Mouse (Mus musculus) ovary, postnatal 10 days (tissue): Measurements from ENCODE around the gene Slc51b.
A peak's percentile ranks its signal among the peaks of the same experiment; 100 is the strongest.

Experiments used
- DNase-seq: peaks from one replicate; pipeline ENCODE4 v3.0.0; 2022; ENCODE audit warnings: low spot score

The Slc51b gene

DNA sequence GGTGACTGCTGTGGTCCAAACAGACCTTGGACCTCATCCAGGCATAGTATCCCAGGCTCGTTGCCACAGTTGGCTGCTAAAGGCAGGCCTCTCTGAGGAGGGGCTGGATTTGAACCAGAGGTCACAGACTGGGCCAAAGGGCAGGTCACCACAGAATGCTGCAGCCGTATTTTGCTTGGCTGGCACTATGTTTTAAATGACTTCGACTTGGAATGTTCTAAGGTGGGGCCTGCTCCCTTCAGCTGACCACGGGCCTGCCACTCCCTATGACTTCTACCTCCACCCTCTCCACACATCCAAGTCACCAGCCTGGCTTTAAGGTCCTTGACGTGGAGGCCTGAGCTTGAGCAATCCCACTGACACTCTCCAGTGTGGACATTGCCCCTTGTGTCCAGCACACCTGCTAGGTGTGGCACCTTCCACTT, 13.9 kb downstream of the Slc51b start:
- DNase-seq, result no peak

DNA sequence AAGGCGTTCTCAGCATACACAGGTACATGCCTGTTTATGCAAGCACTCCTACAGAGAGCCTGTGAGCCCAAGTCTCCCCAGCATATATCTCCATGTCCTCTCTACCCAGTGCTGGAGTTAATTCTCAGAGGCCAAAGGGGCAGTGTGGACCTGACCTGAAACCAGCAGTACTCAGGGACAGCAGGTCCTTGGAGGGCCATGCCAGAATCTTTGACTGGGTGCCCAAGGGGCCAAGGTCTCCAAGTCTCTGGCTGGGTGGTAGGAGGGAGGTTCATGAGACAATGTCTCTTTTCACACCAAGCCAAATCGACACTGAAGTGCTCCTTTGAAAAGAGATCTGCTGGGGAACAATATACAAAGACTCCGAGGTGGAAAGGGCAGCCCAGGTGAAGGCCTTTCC, 14.9 kb downstream of the Slc51b start:
- no peak for DNase-seq

DNA sequence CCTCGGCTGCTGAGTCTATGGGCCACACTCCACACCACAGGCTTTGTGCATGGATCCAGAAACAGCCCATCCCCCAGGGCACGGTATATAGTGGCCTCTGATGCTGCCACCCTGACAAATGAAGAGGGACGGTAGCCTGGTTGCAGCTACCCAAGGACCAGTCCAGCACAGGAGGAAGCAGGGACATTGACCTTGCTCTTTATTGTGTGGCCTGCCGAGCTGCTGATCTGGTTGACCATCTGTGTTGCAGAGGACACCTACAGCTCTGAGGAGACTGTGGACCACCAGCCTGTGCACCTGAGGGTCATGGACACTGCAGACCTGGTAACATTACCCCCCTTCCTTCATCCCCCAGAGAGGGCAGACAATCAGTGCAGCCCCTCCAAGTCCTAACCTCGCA, 15.4 kb downstream of the Slc51b start:
- DNase-seq, result no peak

DNA sequence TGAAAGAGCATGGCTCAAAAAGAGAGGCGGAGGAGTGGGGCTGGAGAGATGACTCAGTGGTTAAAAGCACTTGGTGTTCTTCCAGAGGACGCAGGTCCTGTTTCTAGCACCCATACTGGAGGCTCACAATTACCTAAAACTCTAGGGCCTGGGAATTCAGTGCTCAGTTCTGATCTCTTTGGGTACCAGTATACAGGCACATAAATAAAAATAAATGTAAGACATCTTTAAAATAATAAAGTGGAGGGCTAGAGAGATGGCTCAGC, 17.6 kb downstream of the Slc51b start:
- DNase-seq, result no peak

DNA sequence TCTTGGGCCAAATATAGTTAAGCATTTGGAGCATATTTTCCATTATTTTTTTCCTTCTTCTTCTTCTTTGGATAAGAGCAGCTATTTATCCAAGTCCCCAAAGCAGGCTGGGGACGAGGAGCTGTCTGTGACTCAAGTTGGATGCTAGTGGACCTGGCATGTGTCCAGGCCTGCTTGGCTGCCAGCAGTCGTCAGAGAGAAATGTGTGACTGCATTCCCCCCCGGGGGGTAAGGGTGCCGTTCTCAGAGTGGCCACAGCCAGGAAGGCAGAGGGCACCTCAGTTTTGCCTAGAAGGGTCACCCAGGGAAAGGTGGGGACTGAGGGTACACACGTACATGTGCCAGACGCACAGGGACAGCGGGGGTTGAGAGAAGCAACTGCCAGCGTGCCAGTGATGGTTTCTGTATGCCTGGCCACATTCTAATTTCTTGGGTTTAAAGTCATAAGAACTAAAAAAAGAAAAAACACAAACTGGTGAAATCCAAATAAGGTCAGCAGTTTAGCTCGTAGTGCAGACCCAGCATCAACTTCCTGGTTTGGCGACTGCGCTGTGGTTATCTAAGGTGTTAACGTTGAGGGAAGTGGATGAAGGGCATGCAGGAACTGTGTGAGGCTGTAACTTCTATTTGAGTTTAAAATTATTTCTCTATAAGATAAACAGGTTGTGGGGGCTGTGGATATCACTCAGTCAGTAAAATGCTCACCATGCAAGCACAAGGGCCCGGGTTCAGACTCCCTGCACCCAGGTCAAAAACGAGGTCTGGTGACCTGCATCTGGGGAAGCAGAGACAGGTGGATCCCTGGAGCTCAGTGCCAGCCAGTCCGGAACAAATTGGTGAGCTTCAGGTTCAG, 18.2 kb downstream of the Slc51b start:
- no peak for DNase-seq

DNA sequence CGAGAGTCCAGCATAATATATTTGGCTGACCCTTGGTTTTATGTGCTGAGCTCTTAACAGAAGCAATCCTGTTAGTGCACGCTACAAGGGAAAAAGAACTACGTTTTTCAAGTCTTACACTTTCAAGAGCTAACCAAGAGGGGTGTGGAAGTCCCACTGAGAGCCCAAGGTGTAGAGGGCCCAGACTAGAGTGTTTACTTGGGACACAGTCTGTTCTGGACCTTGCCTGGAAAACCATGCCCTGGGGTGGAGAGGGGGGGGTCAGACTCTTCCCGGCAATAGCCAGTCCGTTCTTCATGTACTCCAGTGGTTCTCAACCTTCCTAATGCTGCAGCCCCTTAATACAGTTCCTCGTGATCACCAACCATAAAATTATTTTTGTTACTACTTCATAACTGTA, 22.8 kb downstream of the Slc51b start:
- DNase-seq, result no peak

DNA sequence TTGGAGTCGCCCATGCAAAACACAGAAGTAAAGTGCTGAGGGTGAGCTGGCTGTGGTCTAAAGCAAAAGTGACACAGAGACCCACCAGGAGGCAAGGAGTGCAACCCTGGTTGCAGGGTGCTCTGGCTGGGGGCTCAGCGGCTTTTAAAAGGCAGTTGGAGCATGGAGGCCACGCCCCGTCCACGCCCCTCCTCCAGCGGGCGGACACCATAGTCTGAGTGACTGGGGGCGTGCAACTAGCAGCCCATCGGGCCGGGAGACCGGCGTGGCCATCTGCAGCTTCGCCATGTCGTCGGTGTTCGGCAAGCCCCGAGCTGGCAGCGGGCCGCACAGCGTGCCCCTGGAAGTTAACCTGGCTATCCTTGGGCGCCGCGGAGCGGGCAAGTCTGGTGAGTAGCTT, 24.5 kb downstream of the Slc51b start, which contains the start of gene Rasl12:
Gene Rasl12, plus strand, starts transcription at position 228 of the 400 bp plus-strand sequence.
- peak; percentile 33 for DNase-seq

DNA sequence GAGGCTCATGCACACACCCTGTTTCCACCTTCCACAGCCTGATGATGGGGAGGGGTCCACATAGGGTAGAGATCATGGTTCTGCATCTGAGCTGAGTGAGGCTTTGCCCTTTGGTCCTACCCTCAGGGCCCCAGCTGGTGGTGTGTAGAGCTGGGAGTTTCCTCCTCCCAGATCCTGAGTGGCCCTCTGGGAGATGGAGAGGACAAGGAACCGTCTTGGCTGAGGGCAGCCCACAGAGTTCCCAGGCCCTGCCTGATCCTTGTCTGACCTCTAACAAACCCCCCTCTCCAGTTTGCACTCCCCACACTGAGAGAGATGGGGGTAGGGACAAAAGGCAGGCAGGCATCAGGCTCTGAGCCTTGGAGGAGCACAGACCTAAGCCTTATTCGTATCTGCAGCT, 28.4 kb downstream of the Slc51b start:
- no peak for DNase-seq

DNA sequence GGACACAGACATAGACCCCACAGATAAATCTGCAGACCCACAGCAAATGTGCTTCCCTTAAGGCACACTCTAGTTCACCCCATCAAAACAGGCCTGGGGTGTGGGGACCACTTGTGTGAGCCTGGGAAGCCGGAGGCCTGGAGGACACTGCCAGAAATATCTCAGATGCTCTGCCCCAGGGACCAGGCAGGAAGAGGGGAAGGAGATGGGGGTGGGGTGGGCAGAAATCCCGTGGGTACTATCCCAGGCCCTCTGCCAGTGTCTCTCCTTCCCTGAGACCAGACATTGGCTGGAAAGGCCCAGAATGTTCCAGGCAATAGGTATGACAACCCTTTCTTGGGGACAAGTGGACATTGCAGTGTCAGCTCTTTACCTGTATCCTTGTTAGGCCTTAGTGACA, 29.1 kb downstream of the Slc51b start:
- no peak for DNase-seq

DNA sequence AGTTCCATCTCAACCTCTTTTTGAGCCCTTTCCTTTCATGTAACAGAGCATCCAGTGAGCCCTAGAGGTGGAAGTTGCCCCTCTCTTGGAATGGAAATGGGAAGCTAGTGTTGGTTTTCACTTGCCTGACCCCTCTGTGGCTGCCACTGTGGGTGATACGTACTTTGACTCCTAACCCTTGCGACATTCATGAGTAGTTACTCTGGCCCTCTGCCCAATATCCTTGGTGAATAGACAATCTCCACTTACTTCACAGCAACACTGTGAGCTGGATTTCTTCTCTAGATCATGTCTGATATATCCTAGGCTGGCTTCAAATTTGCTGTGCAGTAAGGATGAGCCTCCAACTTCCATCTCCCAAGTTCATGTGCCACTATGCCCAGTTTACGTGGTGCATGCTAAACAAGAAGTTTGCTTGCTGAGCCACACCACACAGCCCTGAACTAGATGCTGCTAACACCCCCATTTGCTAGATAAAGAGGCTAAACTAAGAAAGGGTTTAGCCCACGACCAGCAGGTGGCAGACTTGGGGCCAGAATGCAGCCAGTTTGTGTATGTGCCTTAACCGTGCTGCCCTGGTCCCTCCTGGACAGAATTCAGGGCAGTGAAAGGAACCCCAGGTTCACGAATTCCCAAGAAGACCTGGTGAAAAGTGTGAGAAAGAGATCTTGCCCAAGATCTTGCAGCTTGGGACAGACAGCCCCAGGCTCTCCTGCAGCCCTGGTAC, 30.0 kb downstream of the Slc51b start:
- DNase-seq, result no peak

DNA sequence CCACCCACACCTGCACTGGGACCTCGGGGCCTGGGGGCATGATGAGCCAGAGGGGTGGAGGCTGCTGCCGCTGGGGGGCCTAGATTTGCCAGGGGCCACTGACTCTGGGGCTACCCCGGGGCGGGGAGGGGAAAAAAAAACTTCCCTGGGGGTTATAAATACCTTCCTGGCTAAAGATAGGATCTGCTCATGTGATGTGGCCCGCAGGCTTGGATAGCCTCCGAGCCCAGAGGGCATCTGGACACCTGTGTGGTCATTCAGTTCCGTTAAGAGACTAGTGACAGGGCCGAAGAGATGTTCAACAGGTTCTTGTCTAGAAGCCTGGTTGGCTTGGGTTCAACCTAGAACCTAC, 31.2 kb downstream of the Slc51b start, which contains the start of gene Kbtbd13:
Gene Kbtbd13, minus strand, starts transcription at position 40 of the 352 bp plus-strand sequence.
- DNase-seq, result no peak

DNA sequence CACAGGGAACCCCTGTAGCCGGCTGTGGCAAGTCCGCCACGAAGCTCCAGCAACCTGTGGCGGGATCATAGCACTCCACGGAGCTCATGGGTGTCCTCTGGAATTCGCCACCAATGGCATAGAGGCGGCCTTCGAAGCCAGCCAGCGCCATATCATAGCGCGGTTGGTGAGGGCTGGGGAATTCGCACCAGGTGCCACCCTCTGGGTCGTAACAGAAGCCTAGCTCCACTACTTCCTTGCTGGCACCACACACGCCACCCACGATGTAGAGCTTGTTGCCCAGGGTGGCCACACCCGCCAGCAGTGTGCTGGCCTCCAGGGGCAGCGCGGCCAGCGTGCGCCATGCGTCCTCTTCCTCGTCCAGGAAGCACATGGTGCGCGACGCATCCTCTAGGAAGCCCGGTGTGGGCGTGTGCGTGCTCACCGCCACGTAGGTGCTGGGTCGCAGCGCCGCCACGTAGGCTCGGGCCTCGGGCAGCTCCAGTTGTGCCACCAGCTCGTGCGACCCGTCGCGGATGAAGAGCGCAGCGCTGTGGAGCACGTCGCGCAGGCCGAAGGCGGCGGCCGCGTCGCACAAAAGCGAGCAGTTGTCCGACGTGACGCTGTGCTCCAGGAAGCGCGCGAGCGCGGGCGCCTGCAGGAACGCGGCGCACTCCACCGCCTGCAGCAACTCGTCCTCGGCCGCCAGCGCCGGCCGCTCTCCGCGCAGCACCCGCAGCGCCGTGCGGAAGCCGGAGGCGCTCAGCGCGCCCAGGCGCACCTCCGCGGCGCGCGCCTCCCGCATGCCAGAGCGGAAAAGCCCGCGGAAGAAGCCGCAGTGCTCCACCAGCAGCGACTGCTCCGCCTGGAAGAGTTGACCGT, 31.8 kb downstream of the Slc51b start:
- no peak for DNase-seq

DNA sequence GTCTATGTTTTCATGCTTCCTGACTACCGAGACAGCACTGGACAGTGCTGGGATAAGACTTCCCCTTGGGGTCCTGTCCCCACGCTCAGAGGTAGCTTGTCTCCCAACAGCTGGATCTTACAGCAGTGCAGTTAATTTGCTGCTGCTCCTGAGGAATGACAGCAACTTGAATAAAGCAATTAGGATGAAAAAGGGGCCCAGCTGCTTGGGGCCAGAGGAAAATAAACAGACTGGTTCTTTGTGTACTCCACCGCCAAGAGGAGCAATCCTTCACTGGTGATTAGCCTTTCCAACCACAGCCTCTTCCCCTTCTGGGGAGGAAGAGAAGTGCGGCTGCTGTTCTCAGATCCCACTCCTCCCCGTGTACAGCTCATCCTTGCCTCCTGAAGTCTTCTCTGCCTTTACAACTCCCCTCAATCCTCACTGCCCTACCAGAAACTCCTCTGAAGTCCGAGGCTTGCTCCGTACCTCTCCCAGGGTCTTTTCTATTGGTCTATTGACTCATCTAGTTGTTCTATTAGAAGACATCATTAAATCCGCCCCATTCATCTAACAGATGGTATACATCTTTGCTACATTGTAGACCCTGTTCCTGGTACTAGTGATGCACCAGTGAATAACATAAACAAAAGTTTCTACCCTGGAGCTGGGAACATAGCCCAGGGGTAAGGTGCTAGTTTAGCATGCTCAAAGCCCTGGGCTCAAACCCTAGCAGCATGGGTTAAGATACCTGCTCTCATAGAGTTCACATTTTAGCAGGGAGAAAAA, 36.2 kb downstream of the Slc51b start:
- no peak for DNase-seq

DNA sequence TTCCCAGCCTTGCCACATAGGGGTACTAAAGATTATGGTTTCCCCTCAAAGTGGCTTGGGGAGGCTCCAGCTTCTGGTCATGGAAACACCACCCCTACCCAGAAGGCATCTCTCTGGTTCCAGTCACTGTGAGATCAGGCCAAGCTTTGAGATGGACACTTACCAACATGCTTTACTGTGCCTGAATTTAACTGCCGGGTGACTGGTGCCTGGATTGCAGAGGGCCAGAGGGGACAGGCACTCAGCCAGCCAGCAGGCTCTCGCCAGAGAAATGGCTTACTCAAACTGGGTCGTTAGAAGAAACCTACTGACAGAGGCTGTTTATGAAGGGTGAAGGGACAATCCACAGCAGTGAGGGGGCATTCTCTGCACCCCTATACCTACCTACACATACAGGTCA, 38.5 kb downstream of the Slc51b start:
- DNase-seq, result no peak

DNA sequence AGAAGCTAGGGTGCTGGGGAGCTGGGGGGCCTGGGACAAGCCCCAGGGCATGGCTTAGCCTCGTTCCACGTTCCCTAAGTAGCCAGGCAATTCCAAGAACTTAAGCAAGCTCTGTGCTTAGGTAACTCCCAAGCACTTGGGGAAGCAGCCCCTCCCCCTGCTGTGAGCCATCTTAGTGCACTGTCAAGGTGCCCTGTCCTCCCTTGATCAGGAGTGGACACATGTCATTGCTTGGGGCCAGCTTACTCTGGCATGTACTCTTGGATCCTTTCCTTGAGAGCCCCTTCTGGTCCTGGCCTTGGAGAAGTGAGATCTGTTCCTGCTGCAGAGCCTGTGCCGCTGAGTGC, 40.0 kb downstream of the Slc51b start:
- no peak for DNase-seq

DNA sequence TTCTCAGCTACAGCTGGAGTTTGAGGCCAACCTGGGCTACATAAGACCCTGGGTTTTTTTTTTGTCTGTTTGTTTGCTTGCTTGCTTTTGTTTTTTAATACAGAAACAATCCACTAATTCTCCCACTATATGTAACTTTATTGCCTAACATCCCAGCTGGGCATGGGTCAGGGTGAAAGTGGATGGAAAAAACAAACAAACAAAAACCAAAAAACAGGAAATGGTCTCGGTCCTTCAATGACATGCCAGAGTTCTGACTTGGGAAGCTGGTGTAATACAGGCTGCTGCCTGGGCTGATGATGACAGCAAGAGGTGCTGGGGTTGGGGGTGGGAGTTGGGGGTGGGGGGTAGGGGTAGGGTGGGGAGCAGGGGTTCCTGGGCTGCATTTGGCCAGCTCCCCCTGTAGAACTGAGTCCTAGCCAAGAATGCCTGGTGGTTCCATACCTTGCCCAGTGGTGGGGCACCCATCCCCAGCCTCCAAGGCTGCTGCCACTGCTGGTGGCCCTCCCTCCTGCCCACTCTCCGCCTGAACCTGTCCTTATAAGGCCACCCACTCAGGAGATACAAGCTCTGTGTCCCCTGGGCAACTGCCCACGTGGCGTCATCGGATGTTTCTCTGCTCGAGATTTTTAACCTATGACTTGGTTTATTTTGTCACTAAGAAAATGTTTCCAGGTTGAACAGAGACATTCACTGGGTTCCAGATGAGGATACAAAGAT, 40.6 kb downstream of the Slc51b start:
- DNase-seq, result no peak

DNA sequence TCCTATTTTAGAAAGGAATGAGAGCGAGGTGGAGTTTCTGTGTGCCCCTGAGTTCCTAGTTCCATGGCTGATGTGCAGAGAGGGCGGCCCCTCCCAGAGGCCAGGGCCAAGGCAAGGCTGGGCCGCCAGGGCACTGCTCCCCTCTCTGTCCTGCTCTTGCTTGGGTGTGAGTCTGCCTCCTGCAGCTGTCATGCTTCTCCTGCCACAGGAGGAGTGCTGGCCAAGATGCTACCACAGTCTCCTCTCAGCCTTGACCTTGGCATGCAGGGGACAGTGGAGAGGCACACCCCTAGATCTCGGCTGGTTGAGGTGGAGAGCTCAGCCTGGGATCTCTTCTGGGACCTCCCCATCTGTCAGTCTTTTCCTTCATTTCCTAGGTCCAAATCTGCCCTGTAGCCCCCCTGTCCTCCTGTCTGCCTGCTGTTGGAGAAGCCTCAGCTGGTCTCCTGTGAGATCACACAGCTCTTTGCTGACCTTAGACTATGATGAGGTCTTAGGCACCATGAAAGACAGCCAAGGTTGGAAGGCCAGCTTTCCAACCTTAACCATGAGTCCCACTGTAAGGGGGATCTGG, 41.7 kb downstream of the Slc51b start:
- DNase-seq, result no peak

DNA sequence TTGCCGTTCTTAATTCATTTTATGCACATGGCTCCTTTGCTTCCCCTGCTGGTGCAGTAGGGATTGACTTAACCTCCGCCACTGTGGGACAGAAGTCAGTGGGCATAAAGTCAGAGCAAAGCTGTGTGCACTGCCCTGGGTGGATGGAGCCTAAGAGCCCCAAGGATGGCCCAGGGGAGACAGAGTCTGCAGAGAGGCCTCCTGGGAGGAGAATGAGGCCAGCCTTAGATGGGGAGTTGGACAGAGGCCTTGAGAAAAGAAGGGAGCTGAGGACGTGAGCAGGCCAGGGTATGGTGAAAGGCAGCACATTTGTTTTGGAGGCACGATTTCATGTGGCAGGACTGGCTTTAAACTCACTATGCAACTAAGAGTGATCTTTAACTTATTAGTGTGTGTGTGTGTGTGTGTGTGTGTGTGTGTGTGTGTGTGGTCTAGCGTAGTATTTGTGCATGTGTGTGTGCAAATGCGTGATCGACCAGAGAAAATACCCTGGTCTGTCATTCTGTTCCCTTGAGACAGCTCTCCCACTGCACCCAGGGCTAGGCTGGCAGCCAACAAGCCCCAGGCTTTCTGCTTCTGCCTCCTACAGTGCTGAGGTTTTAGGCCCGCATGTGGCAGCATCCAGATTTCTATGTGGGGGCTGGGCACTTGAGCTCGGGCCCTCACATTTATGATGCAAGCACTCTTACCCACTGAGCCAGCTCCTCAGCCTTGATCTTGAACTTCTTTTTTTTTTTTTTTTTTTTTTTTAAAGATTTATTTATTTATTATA, 47.4 kb downstream of the Slc51b start:
- DNase-seq, result no peak

DNA sequence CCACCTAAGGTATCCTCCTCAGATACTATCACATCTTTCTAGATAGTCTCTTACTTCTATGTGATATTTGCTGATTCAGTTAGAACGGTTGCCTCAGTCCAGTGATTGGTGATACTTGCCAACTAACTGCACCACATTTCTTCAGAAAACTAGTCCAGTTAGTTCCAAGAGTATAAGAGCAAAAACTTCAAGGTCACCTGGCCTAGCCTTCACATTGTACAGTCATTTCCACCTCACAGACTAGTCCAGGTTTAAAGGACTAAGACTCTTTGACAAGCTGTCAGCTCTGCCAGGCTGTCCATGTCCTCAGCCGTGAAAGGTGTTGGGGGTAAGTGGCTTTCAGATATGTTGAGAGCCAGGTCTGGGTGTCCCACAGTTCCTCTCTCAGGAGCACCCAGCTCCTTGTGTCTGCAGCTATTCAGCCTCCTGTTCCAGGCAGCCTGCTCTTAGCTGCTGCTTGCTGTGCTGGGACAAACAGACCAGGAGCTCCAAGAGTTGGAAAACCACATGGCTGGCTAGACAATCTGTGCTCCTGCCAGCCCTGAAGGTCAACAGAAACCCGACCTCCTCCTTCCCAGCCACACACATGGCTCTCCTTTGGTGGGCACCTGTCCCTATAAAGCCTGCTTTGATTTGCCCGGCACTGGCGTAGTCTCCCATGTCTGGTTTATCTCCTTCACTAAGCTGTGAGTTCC, 48.1 kb downstream of the Slc51b start:
- DNase-seq, result no peak

DNA sequence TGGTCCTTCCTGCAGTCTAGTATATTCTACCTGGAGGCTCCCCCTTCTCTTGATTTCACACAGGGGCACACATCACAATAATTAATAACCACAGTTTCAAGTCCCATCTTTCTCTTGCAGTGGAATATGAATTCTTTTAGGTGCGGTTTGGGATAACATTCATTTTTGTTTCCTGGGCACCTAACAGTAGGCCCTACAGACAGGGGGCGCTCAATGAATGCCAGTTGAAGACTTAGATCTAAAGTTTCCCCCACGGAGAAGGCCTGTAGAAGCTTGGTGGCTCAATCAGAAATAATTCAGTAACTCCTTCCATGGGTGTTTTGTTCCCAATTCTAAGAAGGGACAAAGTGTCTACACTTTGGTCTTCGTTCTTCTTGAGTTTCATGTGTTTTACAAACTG, 50.3 kb downstream of the Slc51b start:
- no peak for DNase-seq
